ENCODE assay signal across 9 mouse cellular contexts in genomic region chr4:40144981-40145380, GRCm38 (mm10). TPM values are rescaled to one million over a fixed set of nuclear protein-coding genes. Genes with fewer than 3 reads are reported as not detected.
DNase-seq lines count a peak whose midpoint lies in the region; ATAC-seq lines count a peak whose summit lies in the region.
"Had no signal": no experiment of that assay in that cellular context is flagged by ENCODE, and none has a peak within 500 bp of the region (broad histone marks: within the 10 kb centered on the region; RNA-seq: fewer than 3 reads in every experiment).

No protein-coding gene starts in this region.

- no peak overlapping the region for H3K9ac ChIP-seq in lung, embryonic 16.5 days (ENCODE audit: low read length)
- H3K9ac ChIP-seq in stomach, embryonic 16.5 days (ENCODE audit: low read length): no peak overlapping the region

- H3K9me3 ChIP-seq in heart, embryonic 10.5 days: no peaks in the 10 kb centered on the region
- H3K9me3 ChIP-seq in lung, embryonic 16.5 days (ENCODE audit: control insufficient read depth, low read length): no peaks in the 10 kb centered on the region
- H3K9me3 ChIP-seq in stomach, embryonic 16.5 days (replicated peaks; ENCODE audit: control insufficient read depth, low read length): no peaks in the 10 kb centered on the region
- H3K9me3 ChIP-seq: heart, embryonic 12.5 days had no signal

- H3K27ac ChIP-seq in heart, embryonic 10.5 days: no peak overlapping the region
- H3K27ac ChIP-seq in lung, embryonic 16.5 days (ENCODE audit: low read length): no peak overlapping the region
- no peak overlapping the region for H3K27ac ChIP-seq in stomach, embryonic 16.5 days (ENCODE audit: low read length)

- H3K4me3 ChIP-seq in heart, embryonic 10.5 days: peak overlapping the region; percentile 88; the same call in 1 of the 2 replicates
- no peak overlapping the region for H3K4me3 ChIP-seq in lung, embryonic 16.5 days (ENCODE audit: low read length)
- no peak overlapping the region for H3K4me3 ChIP-seq in stomach, embryonic 16.5 days (replicated peaks; ENCODE audit: low read length)

- 0 out of 2 replicates have a peak, but pooled peaks cover 3% of the 10 kb centered on the region for H3K36me3 ChIP-seq in heart, embryonic 10.5 days
- H3K36me3 ChIP-seq in lung, embryonic 16.5 days (ENCODE audit: control insufficient read depth, insufficient read depth, low read length): no peaks in the 10 kb centered on the region
- H3K36me3 ChIP-seq in stomach, embryonic 16.5 days (ENCODE audit: control insufficient read depth, insufficient read depth, low read length): no peaks in the 10 kb centered on the region
- H3K36me3 ChIP-seq: heart, embryonic 12.5 days had no signal

- intact Hi-C loops in heart, postnatal 10 days (cut with DNase I): no loop called here

- 77% methylated on average over 3 of the region's 3 CpGs for WGBS in heart, embryonic 10.5 days
- WGBS in lung, embryonic 16.5 days: 38% methylated on average over 3 of the region's 3 CpGs
- WGBS in stomach, embryonic 16.5 days: 50% methylated on average over 3 of the region's 3 CpGs

- H3K4me1 ChIP-seq in heart, embryonic 10.5 days: peaks cover 20% of the 10 kb centered on the region
- peaks cover 22% of the 10 kb centered on the region for H3K4me1 ChIP-seq in lung, embryonic 16.5 days (replicated peaks; ENCODE audit: control insufficient read depth, insufficient read depth, low read length)
- peaks cover 19% of the 10 kb centered on the region for H3K4me1 ChIP-seq in stomach, embryonic 16.5 days (ENCODE audit: control insufficient read depth, insufficient read depth, low read length)

- DNase-seq in heart, embryonic 10.5 days (ENCODE audit: low spot score): no peak
- DNase-seq in heart, postnatal 10 days: no peak
- DNase-seq in lung, postnatal 10 days: no peak
- DNase-seq in mesoderm, embryonic 11.5 days (ENCODE audit: low read depth, low spot score): peak; percentile 2
- no peak for DNase-seq in adrenal gland, adult 2 months
- DNase-seq in left cerebral cortex, adult 9 months (ENCODE audit: low spot score in 2 of 2): no peak

- H3K4me2 ChIP-seq in lung, embryonic 16.5 days (ENCODE audit: low read depth, low read length): peak overlapping the region; percentile 71
- peak overlapping the region; percentile 79; the same call in 1 of the 2 replicates for H3K4me2 ChIP-seq in stomach, embryonic 16.5 days (ENCODE audit: low read depth, low read length)

- H3K27me3 ChIP-seq in heart, embryonic 10.5 days (ENCODE audit: insufficient read depth, poor library complexity, severe bottlenecking): no peaks in the 10 kb centered on the region
- no peaks in the 10 kb centered on the region for H3K27me3 ChIP-seq in lung, embryonic 16.5 days (ENCODE audit: control insufficient read depth, insufficient read depth, low read depth, low read length)
- H3K27me3 ChIP-seq in stomach, embryonic 16.5 days (ENCODE audit: control insufficient read depth, insufficient read depth, low read length): no peaks in the 10 kb centered on the region
- H3K27me3 ChIP-seq: heart, embryonic 12.5 days had no signal

- ATAC-seq in lung, embryonic 16.5 days (ENCODE audit: low read depth): no peak
- no peak for ATAC-seq in stomach, embryonic 16.5 days (ENCODE audit: insufficient read depth, low FRiP score)

RNA-seq across cellular contexts. Expression of gene Aco1, which starts 2.1 kb away (rescaled TPM):
- 34.6 and 39.5 TPM in 2 replicates for polyA plus RNA-seq in heart, embryonic 10.5 days (2016; fragmentation: Nextera tagmentation; extraction: Ambion mirVana)
- 10 to 100 TPM; 43.7 to 45.9 TPM for total RNA-seq in heart, postnatal 10 days (2021)
- 56.8 and 60.3 TPM in 2 replicates for polyA plus RNA-seq in lung, embryonic 16.5 days (2015; fragmentation: Nextera tagmentation; extraction: Ambion mirVana)
- polyA plus RNA-seq in stomach, embryonic 16.5 days (2015; fragmentation: Nextera tagmentation; extraction: Ambion mirVana): 66.3 and 72.0 TPM in 2 replicates
- total RNA-seq in adrenal gland, adult 2 months (2021): 100 to 1,000 TPM; 122 to 146 TPM
- polyA plus RNA-seq in adrenal gland, adult 2 months (2012; rRNA removed): 43.3 and 51.3 TPM in 2 replicates
